Mouse (Mus musculus) left cerebral cortex, postnatal 10 days (tissue): Measurements from ENCODE around the gene Rhbdl1. TPM values are rescaled to one million over a fixed set of nuclear protein-coding genes. Genes with fewer than 3 reads are reported as not detected.

Source experiments
- DNase-seq, 2 experiments: peaks; one replicate each; pipeline ENCODE4 v3.0.0; 2021 to 2022; ENCODE audit warnings: low spot score in 2 of 2, mixed read lengths in 1 of 2; ENCODE audit errors: extremely low spot score in 1 of 2
- intact Hi-C: fragments of 180-260 bp; cut with DNase I; formaldehyde crosslinking; loops from one replicate; pipeline ENCODE4 v1.15.1; 2025
- total RNA-seq, 2 experiments: library from RNA; stranded (reverse); gene quantifications; 2 replicates each; pipeline ENCODE4 v1.2.3; 2021

Gene Rhbdl1
- total RNA-seq, 2 experiments from 2014 or later, result 84.5 to 94.2 TPM

DNA sequence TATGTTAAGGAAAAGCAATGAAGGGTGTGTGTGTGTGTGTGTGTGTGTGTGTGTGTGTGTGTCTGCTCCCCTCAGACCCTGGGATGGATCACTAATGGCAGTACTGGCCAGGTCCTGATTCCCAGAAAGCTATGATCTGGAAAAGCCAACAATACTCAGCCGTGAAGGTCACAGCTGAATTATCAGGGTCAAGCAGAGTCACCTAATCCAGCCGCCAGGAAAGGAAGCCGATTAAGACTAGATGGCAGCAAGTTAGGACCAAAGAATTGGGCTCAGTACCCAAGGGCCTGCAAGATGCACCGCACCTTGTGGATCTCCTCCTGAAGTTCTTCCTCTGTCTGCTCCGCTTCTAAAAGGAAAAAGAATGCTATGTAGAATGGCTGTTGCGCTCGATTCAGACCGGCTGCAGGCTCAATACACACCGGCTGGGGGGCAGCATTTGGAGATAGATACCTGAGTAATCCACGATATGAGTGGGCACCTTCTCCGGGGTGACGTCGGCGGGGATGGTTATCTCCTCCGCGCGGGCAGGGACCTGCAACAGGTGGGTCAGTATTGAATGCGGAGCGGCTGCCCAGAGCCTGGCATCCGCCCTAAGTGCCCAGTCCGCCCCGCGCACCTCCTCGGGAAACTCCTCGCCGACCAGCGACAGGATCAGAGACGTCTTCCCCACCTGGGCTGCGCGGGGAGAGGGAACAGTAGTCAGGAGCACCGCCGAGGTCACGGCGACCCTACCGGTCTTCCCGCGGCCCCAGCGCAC is 6.7 kb upstream of the Rhbdl1 start:
- no peak for DNase-seq
- intact Hi-C loops, result no loop called here

- no peak for DNase-seq
- intact Hi-C loops, result no loop called here
These were observed 6.0 kb upstream of the Rhbdl1 start for GRCm38 (mm10) chr17:25843122-25843521.

DNA sequence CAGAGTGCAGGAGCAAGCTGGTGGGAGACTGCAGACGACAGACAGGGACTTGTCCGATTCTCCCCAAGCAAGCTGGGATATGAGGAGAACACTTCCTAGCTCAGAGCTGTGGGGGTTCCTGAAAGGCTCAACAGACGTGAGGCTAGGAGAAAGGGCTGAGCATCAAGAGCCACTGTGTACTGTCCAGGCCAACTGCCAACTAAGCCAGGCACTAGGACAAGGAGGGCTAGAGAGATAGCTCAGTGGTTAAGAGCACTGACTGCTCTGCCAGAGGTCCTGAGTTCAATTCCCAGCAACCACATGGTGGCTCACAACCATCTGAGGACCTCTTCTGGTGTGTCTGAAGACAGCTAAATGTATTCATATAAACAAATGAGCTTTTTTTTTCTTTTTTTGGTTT is 5.4 kb upstream of the Rhbdl1 start:
- no peak for DNase-seq
- intact Hi-C loops, result no loop called here

DNA sequence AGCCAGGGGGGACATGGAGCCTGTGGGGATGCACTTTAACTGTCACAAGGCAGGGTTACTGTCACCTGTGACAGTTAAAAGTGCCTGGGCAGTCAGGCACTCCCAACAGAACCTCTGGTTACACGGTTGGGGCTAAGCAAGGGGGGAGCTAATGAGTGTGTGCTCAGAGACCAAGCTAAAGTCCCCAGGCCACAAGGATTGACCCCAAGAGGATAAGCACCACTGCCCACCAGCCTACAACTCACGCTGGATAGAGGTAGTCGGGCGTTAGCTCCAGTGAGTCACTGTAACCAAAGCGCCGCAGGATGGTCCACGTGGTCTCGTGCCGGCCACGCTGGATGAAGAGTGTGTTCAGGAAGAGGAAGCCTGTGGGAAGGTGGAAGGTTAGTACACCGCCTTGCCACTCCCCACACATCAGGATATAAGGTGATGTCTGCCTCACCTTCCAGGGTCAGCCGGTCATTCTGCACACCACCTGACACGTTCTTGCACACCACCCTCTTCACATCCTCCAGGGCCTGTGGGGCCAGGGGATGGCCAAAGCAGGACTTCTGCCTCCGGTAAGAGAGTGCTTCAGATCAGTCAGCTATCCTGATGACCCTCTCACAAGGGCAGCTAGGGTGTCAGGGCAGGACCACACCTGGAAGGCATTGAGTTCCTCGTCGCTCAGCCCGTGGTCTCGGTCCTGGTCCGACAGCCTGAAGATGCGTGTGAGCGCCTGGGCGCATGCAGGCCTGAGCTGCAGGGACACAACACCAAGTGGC is 4.2 kb upstream of the Rhbdl1 start, which contains the start of gene Gm20683:
Gene Gm20683, minus strand, starts transcription at position 647 of the 764 bp plus-strand sequence.
- DNase-seq, result no peak
- intact Hi-C loops, result no loop called here

GRCm38 (mm10) chr17:25840519-25840918 is 3.4 kb upstream of the Rhbdl1 start:
- no peak for DNase-seq
- intact Hi-C loops, result no loop called here

DNA sequence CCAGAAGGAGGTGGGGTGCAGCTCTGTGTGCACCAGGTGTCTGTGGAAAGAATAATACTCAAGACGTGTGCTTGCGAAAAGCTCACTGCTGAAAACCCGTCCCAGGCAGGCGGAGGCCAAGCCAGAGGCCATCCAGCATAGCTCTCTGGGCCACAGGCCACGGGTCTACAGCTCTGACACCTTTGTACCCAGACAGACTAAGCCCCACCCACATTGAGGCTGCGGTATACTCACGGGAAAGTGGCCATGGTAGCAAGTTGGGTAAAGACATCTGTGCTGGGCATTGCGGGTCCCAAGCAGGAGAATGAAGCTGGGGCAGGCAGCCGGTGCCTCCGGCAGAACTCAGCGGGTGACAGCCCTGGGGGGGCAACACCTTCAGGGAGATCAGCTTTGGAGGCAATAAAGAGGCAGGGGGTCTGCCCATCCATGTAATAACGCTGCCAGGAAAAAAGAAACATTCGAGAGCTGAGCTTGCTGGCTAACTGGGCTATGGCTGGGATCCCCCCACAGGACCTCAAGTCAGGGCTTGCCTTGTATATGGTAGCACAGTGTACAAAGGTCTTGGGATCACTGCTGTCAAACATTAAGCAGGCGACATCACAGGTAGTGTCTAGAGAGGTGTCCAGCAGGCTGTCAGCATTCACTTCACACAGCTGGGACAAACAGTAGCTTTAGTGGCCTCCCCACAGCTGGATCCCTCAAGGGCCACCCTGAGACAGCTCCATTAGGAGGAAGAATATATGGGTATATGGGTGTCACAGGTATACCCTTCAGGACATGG is 2.5 kb upstream of the Rhbdl1 start:
- no peak for DNase-seq
- intact Hi-C loops, result no loop called here

GRCm38 (mm10) chr17:25838904-25839303 is 1.8 kb upstream of the Rhbdl1 start:
- intact Hi-C loops, result no loop called here
- DNase-seq, result no peak

GRCm38 (mm10) chr17:25837533-25837932 is 438 bp upstream of the Rhbdl1 start:
- intact Hi-C loops, result no loop called here
- DNase-seq, result no peak

DNA sequence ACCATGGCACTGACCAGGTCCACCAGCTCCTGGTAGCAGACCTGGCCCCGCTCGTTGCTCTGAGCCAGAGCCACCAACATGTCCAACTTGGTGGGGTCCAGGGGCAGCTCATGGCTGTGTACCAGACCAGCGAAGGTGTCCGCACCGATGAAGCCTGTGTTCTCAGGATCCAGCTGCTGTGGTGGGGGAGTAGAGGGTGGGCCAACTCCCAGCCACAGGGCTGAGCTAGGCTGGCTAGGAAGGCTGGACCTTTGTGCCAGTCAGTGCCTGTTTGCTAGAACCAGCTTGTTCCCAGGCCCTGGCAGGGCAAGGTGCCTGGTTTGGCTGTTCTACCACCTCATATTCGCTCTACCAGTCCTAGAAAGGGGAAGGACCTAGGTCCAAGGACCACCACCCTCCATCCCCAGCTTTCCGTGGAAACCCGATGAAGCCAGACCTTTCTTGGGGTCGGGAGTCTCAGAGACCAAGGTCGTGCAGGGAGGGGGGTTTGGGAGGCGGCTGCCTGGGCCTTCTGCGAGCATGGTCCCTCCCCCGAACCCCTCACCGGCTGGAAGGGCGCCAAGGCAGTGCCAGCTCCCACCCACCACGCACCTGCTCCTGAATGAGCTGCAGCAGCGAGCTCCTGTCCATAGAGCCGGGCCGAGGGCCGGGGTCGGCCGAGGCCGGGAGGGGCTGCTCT is 559 bp downstream of the Rhbdl1 start:
- intact Hi-C loops, result no loop called here
- peak in 1 of 2 experiments; percentile 37 for DNase-seq

GRCm38 (mm10) chr17:25835816-25836215 is 1.3 kb downstream of the Rhbdl1 start:
- intact Hi-C loops, result no loop called here
- DNase-seq, result peak in 1 of 2 experiments; percentile 39

DNA sequence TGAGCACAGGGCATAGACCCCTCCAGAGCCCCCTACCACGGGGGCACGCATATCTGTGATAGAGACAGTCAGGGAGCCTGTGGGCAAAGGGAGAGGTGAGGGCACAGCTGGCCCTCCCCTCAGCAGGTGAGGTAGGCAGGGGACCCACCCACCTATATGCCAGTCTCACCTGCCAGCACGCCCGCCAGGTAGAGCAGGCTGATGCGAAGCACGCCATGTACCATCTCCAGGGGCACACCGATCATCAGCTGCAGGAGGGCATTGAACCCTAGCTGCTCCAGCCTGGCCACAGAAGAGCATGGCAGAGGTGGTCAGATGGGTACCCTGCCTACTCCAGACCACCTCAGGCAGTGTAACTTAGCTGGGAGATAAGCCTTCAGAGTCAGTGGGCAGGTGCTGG is 1.8 kb downstream of the Rhbdl1 start:
- intact Hi-C loops, result no loop called here
- no peak for DNase-seq

GRCm38 (mm10) chr17:25834595-25835222 is 2.4 kb downstream of the Rhbdl1 start:
- intact Hi-C loops, result no loop called here
- no peak for DNase-seq

- intact Hi-C loops, result no loop called here
- peak in 1 of 2 experiments; percentile 32 for DNase-seq
These were observed 3.0 kb downstream of the Rhbdl1 start for GRCm38 (mm10) chr17:25833961-25834594.

GRCm38 (mm10) chr17:25833291-25833663 is 3.8 kb downstream of the Rhbdl1 start, which contains the start of gene Stub1:
Stub1 (minus strand) TSS chr17:25833404.
- intact Hi-C loops, result no loop called here
- DNase-seq, result peak; percentile 87 to 93

DNA sequence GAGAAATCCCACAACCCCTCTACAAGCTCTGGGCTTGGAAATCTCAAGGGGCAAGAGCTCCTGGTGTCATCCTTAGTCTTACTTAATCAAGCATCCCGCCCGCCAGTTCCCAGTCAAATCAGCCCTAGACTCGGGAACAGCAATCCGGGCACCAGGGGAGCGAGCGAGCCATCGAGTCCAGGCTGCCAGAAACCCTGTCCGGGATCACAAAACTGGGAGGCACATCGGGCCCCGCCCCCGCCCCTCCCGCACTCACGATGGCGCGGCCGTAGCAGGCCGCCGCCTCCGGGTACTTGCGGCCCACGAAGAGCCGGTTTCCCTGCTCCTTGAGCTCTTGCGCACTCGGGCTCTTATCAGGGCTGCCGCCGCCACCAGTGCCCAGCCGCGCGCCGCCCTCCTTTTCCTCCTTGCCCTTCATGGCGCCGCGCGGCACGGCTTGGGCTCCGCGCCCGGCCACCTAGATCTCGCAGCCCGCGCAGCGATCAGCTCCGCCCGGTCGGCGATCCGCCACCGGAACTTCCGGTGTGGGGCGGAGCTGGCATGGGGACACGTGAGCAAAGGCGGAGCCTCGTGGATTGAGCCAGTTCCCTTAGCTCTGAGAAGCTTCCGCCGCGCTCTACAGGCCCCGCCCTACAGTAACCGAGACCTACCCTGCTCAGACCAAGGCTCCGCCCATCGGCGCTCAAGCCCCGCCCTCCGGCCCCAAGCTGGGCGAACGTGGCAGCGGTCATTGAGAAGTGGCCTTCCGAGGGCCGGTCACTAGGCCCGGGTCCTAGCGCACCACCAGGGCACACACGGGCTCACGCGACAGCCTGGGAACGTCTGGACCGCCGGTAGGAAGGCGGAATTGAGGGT is 4.4 kb downstream of the Rhbdl1 start:
- intact Hi-C loops, result no loop called here
- DNase-seq, result peak; percentile 98 to 100

DNA sequence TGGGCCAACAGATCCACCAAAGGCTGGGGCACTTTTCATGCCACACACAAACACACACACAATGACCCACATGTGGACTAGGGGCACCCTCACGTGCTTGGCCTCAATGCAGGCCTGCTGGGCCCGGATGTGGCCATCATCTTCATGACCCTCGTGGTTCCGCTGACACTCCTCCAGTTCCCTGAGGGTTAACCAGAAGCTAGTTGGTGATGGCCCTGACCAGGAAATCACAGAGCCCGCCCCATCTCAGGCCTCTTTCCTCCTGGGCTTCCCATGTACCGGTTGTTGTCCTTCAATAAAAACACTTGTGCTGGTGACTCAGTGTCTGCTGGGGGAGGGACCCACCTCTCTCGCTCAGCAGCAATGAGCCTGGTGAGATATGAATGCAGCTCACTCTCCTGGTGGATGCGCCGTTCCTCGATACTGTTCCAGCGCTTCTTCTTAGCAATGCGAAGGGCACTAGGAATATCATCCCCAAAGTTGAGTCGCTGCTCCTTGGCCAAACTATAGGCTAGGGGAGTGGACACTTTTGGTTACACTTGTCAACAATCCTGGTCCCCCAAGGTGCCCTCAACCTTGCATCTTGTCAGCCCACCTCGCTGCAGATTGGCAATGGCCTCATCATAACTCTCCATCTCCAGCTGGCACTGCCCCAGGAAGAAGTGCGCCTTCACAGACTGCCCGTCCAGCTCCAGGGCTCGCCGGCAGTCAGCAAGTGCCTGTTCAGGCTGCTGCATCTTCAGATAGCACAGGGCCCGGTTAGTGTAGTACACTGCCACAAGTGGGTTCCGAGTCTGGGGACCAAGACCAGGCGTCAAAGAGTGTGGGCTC is 5.4 kb downstream of the Rhbdl1 start:
- intact Hi-C loops, result no loop called here
- DNase-seq, result peak in 1 of 2 experiments; percentile 70
